Mouse (Mus musculus) spleen, adult 18-20 months (tissue): Measurements from ENCODE around the gene Csk.
A peak's percentile ranks its signal among the peaks of the same experiment; 100 is the strongest.

Source experiments
- DNase-seq, 2 experiments: peaks; one replicate each; pipeline ENCODE4 v3.0.0; 2022; ENCODE audit warnings: mixed read lengths in 2 of 2

Csk gene

GRCm38 (mm10) chr9:57656631-57657350 lies 3.4 kb upstream of the Csk start:
- no peak for DNase-seq

GRCm38 (mm10) chr9:57655749-57656148 lies 2.3 kb upstream of the Csk start:
- DNase-seq: peak; percentile 89 to 97

GRCm38 (mm10) chr9:57654966-57655365 lies 1.5 kb upstream of the Csk start:
- no peak for DNase-seq

GRCm38 (mm10) chr9:57652855-57653254 lies 576 bp downstream of the Csk start:
- peak in 1 of 2 experiments; percentile 14 for DNase-seq

- DNase-seq: peak in 1 of 2 experiments; percentile 23
Measured at GRCm38 (mm10) chr9:57652351-57652750, 1.1 kb downstream of the Csk start.

- DNase-seq: peak; percentile 64 to 69
Measured at GRCm38 (mm10) chr9:57650786-57651311, 2.6 kb downstream of the Csk start.

- DNase-seq: peak in 1 of 2 experiments; percentile 2
Measured at GRCm38 (mm10) chr9:57650130-57650785, 3.2 kb downstream of the Csk start.

GRCm38 (mm10) chr9:57647286-57648108 lies 5.9 kb downstream of the Csk start:
- DNase-seq: peak in 1 of 2 experiments; percentile 11

GRCm38 (mm10) chr9:57646551-57647103 lies 6.8 kb downstream of the Csk start:
- peak in 1 of 2 experiments; percentile 35 for DNase-seq

- peak; percentile 93 for DNase-seq
Measured at GRCm38 (mm10) chr9:57644944-57645893, 8.2 kb downstream of the Csk start.

- no peak for DNase-seq
Measured at GRCm38 (mm10) chr9:57644442-57644943, 8.9 kb downstream of the Csk start.

GRCm38 (mm10) chr9:57643856-57644180 lies 9.6 kb downstream of the Csk start:
- DNase-seq: peak; percentile 51 to 57

GRCm38 (mm10) chr9:57643169-57643855 lies 10.1 kb downstream of the Csk start:
- peak in 1 of 2 experiments; percentile 43 for DNase-seq

GRCm38 (mm10) chr9:57641775-57642550 lies 11.5 kb downstream of the Csk start:
- peak in 1 of 2 experiments; percentile 34 for DNase-seq

GRCm38 (mm10) chr9:57641022-57641421 lies 12.4 kb downstream of the Csk start:
- peak in 1 of 2 experiments; percentile 8 for DNase-seq

GRCm38 (mm10) chr9:57640384-57640783 lies 13.0 kb downstream of the Csk start:
- peak; percentile 84 to 96 for DNase-seq

- peak in 1 of 2 experiments; percentile 18 for DNase-seq
Measured at GRCm38 (mm10) chr9:57639661-57640328, 13.6 kb downstream of the Csk start.

- peak; percentile 63 to 69 for DNase-seq
Measured at GRCm38 (mm10) chr9:57638651-57639459, 14.6 kb downstream of the Csk start.
